25 mouse cellular contexts compared by ENCODE assay signal in genomic region chr15:100619200-100619599, GRCm38 (mm10).
"Had no signal": no experiment of that assay in that cellular context is flagged by ENCODE, and none has a peak within 500 bp of the region (broad histone marks: within the 10 kb centered on the region; RNA-seq: fewer than 3 reads in every experiment).

No protein-coding gene starts in this region.

- H3K4me3 ChIP-seq: heart, adult 2 months; hindbrain, embryonic 10.5 days; hindbrain, embryonic 12.5 days; intestine, embryonic 15.5 days; layer of hippocampus, adult 2 months; left cerebral cortex, adult 2 months; limb, embryonic 13.5 days; limb, embryonic 15.5 days; liver, embryonic 12.5 days had no signal

- H3K27ac ChIP-seq: heart, adult 2 months; hindbrain, embryonic 10.5 days; hindbrain, embryonic 12.5 days; hindbrain, embryonic 14.5 days; intestine, embryonic 15.5 days; layer of hippocampus, adult 2 months; left cerebral cortex, adult 2 months; limb, embryonic 13.5 days; limb, embryonic 15.5 days; liver, embryonic 12.5 days; liver, embryonic 14.5 days had no signal

- H3K4me2 ChIP-seq: heart, embryonic 11.5 days; hindbrain, embryonic 12.5 days; hindbrain, embryonic 14.5 days; intestine, embryonic 15.5 days; limb, embryonic 13.5 days; limb, embryonic 15.5 days; liver, embryonic 12.5 days had no signal

- H3K27me3 ChIP-seq: hindbrain, embryonic 12.5 days; intestine, embryonic 15.5 days; limb, embryonic 13.5 days; limb, embryonic 15.5 days; liver, embryonic 12.5 days had no signal

- DNase-seq: gastrocnemius, postnatal 14 days; gastrocnemius, postnatal 36 days; heart, adult 11 months; heart, adult 2 months; heart, postnatal 10 days; heart, postnatal 4 days; kidney, adult 18-20 months; kidney, adult 8-10 months; kidney, postnatal 10 days; kidney, postnatal 4 days; left cerebral cortex, postnatal 4 days had no signal

- H3K9me3 ChIP-seq: hindbrain, embryonic 10.5 days; hindbrain, embryonic 12.5 days; intestine, embryonic 15.5 days; limb, embryonic 13.5 days; limb, embryonic 15.5 days; liver, embryonic 12.5 days had no signal

- H3K9ac ChIP-seq: hindbrain, embryonic 12.5 days; hindbrain, embryonic 14.5 days; intestine, embryonic 15.5 days; limb, embryonic 13.5 days; limb, embryonic 15.5 days; liver, embryonic 12.5 days; liver, embryonic 14.5 days had no signal

- ATAC-seq: hindbrain, embryonic 16.5 days; inflammation-experienced regulatory T-cells, adult 6 months; intestine, embryonic 15.5 days; intestine, postnatal 0 days; liver, embryonic 12.5 days had no signal
